Mouse (Mus musculus): ENCODE data around the gene Paqr9. TPM values are rescaled to one million over a fixed set of nuclear protein-coding genes. Genes with fewer than 3 reads are reported as not detected.

Gene Paqr9
- total RNA-seq, 2 experiments from 2014 or later, result 38.1 to 40.5 TPM

GRCm38 (mm10) chr9:95544598-95544997 lies 14.9 kb upstream of the Paqr9 start:
- no peak for DNase-seq

GRCm38 (mm10) chr9:95546679-95547078 lies 12.8 kb upstream of the Paqr9 start:
- no peak for DNase-seq

DNA sequence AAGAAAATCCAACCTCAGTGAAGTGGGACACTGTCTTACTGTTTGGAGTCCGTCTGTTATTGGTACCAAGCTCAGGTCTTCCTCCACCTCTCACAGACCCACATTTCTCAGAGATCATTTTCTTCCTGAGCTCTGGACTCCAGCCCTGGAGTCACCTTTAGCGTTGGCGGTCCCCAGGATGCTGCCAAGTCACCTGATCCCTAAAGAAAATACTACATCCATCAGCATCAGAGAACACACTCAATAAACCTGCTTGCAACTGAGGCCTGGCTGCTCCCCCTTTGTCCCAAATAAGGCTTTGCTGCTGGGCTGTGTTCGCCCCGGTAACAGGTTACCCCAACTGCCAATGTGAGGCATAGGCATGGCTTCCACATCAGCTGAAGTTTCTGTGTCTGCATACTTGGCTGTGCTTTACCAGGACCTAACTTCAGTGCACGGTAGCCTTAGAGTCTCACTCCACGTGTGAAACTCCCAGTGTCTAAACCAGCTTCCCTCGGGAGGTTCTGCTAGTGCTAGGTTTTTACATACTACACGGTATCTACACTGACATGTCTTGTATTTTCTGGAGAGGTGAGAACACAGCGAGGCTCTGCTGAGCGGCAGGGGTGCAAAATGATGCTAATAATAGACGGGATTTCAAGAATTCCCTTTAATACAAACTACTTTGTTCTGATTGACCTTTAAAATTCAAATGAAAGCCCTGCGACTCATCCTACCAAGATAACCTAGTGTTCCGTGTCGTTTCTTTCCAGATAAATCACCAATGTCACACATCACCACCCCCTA lies 9.6 kb upstream of the Paqr9 start:
- DNase-seq, result no peak

GRCm38 (mm10) chr9:95550856-95551774 lies 8.3 kb upstream of the Paqr9 start:
- DNase-seq, result peak; percentile 71 to 80

GRCm38 (mm10) chr9:95552175-95552705 lies 7.2 kb upstream of the Paqr9 start:
- no peak for DNase-seq

- DNase-seq, result no peak
These were observed 4.9 kb upstream of the Paqr9 start for GRCm38 (mm10) chr9:95554231-95555221.

GRCm38 (mm10) chr9:95555233-95555740 lies 4.2 kb upstream of the Paqr9 start:
- DNase-seq, result no peak

- DNase-seq, result no peak
These were observed 3.4 kb upstream of the Paqr9 start for GRCm38 (mm10) chr9:95556067-95556512.

- no peak for DNase-seq
These were observed 1.7 kb upstream of the Paqr9 start for GRCm38 (mm10) chr9:95557722-95558121.

- no peak for DNase-seq
These were observed 765 bp upstream of the Paqr9 start for GRCm38 (mm10) chr9:95558726-95559058.

DNA sequence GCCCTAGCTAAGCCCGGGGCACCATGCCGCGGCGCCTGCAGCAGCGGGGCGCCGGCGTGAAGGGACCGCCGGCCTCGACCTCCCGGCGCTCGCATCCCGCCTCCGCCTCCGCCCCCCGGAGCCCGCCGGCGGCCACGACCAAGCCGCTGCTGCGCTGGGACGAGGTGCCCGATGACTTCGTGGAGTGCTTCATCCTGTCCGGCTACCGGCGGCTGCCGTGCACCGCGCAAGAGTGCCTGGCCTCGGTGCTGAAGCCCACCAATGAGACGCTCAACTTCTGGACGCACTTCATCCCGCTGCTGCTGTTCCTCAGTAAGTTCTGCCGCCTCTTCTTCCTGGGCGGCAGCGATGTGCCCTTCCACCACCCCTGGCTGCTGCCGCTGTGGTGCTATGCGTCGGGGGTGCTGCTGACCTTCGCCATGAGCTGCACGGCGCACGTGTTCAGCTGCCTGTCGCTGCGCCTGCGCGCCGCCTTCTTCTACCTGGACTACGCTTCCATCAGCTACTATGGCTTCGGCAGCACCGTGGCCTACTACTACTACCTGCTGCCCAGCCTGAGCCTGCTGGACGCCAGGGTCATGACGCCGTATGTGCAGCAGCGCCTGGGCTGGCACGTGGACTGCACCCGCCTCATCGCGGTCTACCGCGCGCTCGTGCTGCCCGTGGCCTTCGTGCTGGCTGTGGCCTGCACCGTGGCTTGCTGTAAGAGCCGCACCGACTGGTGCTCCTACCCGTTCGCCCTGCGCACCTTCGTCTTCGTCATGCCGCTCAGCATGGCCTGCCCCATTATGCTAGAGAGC lies 679 bp downstream of the Paqr9 start:
- DNase-seq, result peak; percentile 37 to 47

DNA sequence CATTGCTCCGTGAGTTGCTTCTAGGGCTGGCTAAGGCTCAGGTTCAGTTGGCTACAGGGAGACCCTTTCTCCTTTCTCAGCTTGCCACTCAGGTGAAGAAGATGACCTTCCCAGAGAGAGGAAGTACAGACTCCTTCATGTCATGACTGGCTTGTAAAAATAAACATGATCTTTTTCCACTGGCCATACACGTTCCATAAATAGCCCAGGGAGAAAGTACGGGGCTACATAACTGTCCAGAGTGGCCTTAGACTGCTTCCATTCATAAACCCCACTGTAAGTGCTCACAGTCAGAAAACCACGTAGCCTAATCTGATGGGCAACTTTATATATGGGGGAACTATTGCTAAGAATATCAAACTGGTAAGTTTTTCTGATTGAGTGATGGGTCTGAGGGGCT lies 4.6 kb downstream of the Paqr9 start:
- peak; percentile 33 to 54 for DNase-seq

DNA sequence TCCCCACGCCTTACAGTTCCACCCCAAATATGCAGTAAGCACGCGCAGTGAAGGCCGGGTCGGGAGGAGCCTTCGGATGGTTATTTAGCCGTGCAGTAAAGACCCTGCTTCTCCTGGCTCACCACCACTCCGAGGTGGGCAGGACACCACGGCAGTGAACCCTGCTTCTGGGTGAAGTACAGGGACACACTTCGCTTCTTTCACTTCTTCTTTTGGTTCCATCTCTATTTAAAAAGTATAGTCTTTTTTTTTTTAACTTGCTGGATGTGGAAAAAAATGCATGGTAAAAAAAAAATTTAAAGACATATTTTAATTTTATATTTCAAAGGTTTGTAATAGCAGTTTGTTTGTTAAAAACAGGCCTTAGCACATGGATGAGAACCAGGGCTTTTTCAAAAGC lies 6.9 kb downstream of the Paqr9 start:
- DNase-seq, result no peak

GRCm38 (mm10) chr9:95566931-95567330 lies 7.5 kb downstream of the Paqr9 start:
- no peak for DNase-seq

DNA sequence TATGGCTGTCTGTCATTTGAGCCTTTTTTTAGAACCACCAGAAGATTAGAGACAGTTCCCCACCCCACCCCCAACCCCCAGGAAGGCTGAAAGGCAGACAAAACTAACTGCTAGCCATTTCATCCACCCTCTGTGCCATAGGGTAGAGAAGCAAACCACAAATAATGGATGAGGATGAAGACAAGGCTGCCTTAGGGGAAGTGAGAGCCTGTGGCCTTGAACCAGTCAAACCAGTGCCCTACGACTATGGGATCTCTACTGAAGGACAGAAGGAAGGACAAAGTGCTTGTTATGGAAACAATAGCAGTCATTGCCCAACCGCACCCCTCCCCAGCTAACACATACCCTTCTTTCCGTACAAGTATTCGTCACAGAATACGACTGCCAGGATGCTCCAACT lies 9.8 kb downstream of the Paqr9 start:
- DNase-seq, result no peak

- DNase-seq, result no peak
These were observed 10.5 kb downstream of the Paqr9 start for GRCm38 (mm10) chr9:95569966-95570365.

GRCm38 (mm10) chr9:95570604-95571003 lies 11.1 kb downstream of the Paqr9 start:
- no peak for DNase-seq

DNA sequence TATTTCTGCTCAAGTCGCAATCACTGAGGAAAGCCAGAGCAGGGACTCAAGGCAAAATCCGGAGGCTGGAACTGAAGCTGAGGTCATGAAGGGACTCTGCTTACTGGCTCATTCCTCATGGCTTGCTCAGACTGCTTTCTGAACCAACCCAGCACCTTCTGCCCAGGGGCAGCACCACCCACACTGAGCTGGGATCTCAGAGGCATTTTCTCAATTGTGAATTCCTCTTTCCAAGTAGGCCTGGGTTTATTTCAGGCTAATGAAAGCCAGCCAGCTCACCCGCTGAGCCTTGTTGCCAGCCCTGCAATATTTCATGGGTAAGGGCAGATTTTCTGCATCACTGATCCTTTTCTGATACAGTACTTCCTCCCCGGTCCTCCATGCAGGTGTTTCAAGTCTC lies 12.0 kb downstream of the Paqr9 start:
- no peak for DNase-seq

GRCm38 (mm10) chr9:95572558-95572957 lies 13.1 kb downstream of the Paqr9 start:
- DNase-seq, result no peak

GRCm38 (mm10) chr9:95574116-95574515 lies 14.7 kb downstream of the Paqr9 start:
- no peak for DNase-seq

DNA sequence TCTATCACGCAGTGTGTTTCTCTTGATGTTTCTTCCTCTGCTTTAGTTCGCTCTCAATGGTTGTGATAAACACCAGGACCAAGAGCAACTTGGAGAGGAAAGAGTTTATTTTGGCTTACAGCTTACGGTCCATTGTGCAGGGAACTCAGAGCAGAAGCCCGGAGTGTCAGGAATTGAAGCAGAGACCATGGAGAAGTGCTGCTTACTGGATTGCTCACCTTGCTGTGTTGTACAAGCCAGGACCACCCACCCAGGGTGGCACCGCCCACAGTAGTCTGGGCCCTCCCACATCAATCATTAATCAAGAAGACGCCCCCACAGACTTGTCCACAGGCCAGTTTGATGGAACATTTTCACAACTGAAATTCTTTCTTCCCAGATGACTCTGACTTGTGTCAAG lies 18.0 kb downstream of the Paqr9 start:
- DNase-seq, result no peak

Data from heart, adult 18-20 months (tissue).